Mouse (Mus musculus) intestine, postnatal 0 days (tissue): Measurements from ENCODE around the gene Olfr545. TPM values are rescaled to one million over a fixed set of nuclear protein-coding genes. Genes with fewer than 3 reads are reported as not detected.
A peak's percentile ranks its signal among the peaks of the same experiment; 100 is the strongest.

Source experiments
- ATAC-seq: fragments of 200-750 bp; cut with Nextera tagmentation; 2 replicates; pipeline ENCODE4 v1.8.0; 2017; ENCODE audit warnings: mild to moderate bottlenecking, moderate TSS enrichment, moderate library complexity
- H3K27ac ChIP-seq: fragments of 300-500 bp; sonication (generic); 2 replicates; pipeline ENCODE4 v1.5.1; 2014; ENCODE audit warnings: mild to moderate bottlenecking, low read depth, low read length, moderate library complexity
- H3K27me3 ChIP-seq: fragments of 300-500 bp; sonication (generic); replicated peaks from 2 replicates; pipeline ENCODE4 v1.6.1; 2014; ENCODE audit warnings: low read length, mixed read lengths; ENCODE audit not compliant: control insufficient read depth, insufficient read depth
- H3K36me3 ChIP-seq: fragments of 300-500 bp; sonication (generic); 2 replicates; pipeline ENCODE4 v1.6.1; 2014; ENCODE audit warnings: mild to moderate bottlenecking, moderate library complexity; ENCODE audit not compliant: control insufficient read depth, insufficient read depth
- H3K4me1 ChIP-seq: fragments of 300-500 bp; sonication (generic); replicated peaks from 2 replicates; pipeline ENCODE4 v1.6.1; 2014; ENCODE audit warnings: antibody characterized with exemption, low read length, mixed read lengths; ENCODE audit not compliant: control insufficient read depth, insufficient read depth
- H3K4me2 ChIP-seq: fragments of 300-500 bp; sonication (generic); replicated peaks from 2 replicates; pipeline ENCODE4 v1.6.1; 2014; ENCODE audit warnings: low read depth, mild to moderate bottlenecking, moderate library complexity
- H3K4me3 ChIP-seq: fragments of 300-500 bp; sonication (generic); 2 replicates; pipeline ENCODE4 v1.5.1; 2014; ENCODE audit warnings: low read depth, low read length
- H3K9ac ChIP-seq: fragments of 300-500 bp; sonication (generic); 2 replicates; pipeline ENCODE4 v1.6.1; 2014; ENCODE audit warnings: mild to moderate bottlenecking, low read depth, low read length
- H3K9me3 ChIP-seq: fragments of 300-500 bp; sonication (generic); 2 replicates; pipeline ENCODE4 v1.6.1; 2016; ENCODE audit warnings: mixed run types; ENCODE audit not compliant: control insufficient read depth
- CTCF ChIP-seq: sonication (generic); IDR thresholded peaks from 2 replicates; pipeline ENCODE4 v1.5.1; 2016; ENCODE audit warnings: low read depth, mild to moderate bottlenecking, control low read depth, antibody characterized with exemption, moderate library complexity
- WGBS: fragments of 180-500 bp; shearing (Covaris S2); extraction: QIAGEN DNeasy Blood & Tissue Kit; methylation state at CpG from one replicate; pipeline ENCODE4 v1.1.7; 2014; 5-methylcytosine and 5-hydroxymethylcytosine counted together
- polyA plus RNA-seq: library from polyadenylated mRNA; unstranded; fragments of >200 nt; fragmentation: Nextera tagmentation; extraction: Ambion mirVana; gene quantifications from 2 replicates; pipeline ENCODE4 v1.2.1, GENCODE M21; 2015

Gene Olfr545
- polyA plus RNA-seq, 1 experiment from 2014 or later = not detected

DNA sequence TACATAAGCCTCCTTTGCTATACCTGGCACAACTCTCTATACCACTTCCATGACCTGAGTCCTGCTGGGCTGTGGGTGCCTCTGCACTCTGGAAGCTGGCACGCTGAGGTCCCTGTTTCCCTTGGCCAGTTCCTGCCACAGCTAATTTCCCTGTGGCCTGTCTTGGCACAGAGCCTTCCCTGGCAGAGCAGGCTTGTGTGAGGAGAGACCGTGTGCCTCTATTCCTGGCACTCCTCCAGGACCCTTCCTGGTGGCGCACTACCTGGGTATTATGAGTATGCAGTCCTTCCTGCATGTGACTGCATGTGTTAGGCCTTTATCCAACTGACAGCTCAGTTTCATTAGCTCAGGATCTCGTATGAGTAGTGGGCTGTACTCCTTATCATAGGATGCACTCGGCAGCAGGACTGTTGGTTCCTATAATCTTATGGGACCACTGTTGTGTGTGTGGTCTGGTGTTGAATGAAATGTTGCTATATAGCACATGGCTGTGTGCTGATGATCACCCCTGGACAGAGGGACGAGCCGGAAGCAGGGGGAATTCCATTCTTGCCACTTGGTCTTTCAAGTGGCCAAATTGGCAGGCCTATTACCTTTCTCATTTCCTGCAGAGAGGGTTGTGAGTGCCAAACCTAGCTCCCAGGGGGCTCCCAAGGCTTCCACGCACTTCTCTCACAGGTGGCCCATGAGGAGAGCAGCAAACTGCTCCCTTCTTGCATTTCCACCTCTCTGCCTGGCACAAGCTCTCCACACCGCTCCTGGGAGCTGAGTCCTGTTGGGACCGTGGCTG, 17.1 kb upstream of the Olfr545 start:
- Histone ChIP-seq H3K36me3 (no peaks in the 10 kb centered on the region), H3K4me2 (no peak overlapping the region), H3K4me3 (no peak overlapping the region), H3K9ac (no peak overlapping the region), H3K9me3 (no peaks in the 10 kb centered on the region), H3K27ac (no peak overlapping the region), H3K4me1 (no peaks in the 10 kb centered on the region), H3K27me3 (peaks cover 2% of the 10 kb centered on the region; the same call in 1 of the 2 replicates)
- 79% methylated on average over 10 of the region's 10 CpGs for WGBS
- ATAC-seq = no peak
- no peak for TF ChIP-seq CTCF

DNA sequence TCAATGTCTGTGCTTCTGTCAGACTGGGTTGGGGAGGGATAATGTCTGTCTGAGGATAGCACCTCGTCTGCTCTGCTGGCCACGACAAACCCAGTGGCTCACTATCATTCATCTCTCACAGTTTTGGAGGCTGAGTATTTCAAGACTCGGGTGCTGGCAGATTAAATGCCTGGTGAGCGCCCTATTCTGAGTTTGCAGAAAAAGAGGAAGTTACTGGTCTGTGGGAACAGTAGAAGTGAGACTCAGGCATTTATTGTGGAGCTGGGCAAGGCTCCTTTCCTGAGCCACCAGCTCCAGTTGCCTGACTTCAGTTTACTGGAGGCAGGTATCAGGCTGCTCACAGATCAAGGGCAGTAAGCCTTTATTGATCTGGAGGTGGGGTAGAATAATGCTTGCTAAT, 14.8 kb upstream of the Olfr545 start:
- no peak overlapping the region for H3K4me2 ChIP-seq
- H3K4me3 ChIP-seq = no peak overlapping the region
- H3K27ac ChIP-seq = no peak overlapping the region
- no peak for TF ChIP-seq CTCF
- no peak for ATAC-seq
- no peaks in the 10 kb centered on the region for H3K4me1 ChIP-seq
- no peaks in the 10 kb centered on the region for H3K9me3 ChIP-seq
- no peak overlapping the region for H3K9ac ChIP-seq
- 76% methylated on average over 4 of the region's 4 CpGs for WGBS
- H3K27me3 ChIP-seq = peaks cover 2% of the 10 kb centered on the region; the same call in 1 of the 2 replicates
- no peaks in the 10 kb centered on the region for H3K36me3 ChIP-seq

GRCm38 (mm10) chr7:102512814-102513435, 13.6 kb upstream of the Olfr545 start:
- Histone ChIP-seq H3K27me3 (peaks cover 2% of the 10 kb centered on the region; the same call in 1 of the 2 replicates), H3K36me3 (no peaks in the 10 kb centered on the region), H3K9ac (peak overlapping the region; percentile 50), H3K4me1 (no peaks in the 10 kb centered on the region), H3K27ac (no peak overlapping the region), H3K4me3 (peak overlapping the region; percentile 43), H3K4me2 (peak overlapping the region; percentile 80), H3K9me3 (no peaks in the 10 kb centered on the region)
- WGBS = under 1% methylated on average over 54 of the region's 54 CpGs
- peak; percentile 86 for ATAC-seq
- peak; percentile 90 for TF ChIP-seq CTCF

DNA sequence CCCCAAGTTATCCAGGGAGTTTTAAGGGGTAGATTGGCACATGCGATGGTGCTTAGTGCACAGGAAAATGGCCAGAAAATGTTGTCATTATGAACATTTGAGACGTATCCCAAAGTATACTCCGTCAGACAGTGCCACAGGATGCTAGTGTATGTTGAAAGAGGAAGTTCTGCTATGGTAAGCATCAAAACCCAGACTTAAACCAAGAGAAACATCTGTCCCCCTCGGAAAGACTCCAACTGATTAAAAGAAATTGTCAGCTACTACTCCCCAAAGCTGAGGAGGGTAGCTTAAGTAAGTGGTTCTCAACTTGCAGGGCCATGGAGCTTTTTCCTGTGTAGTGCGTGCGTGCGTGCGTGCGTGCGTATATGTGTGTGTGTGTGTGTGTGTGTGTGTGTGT, 12.6 kb upstream of the Olfr545 start:
- no peak overlapping the region for H3K4me3 ChIP-seq
- 87% methylated on average over 10 of the region's 10 CpGs for whole genome bisulfite sequencing
- no peaks in the 10 kb centered on the region for H3K9me3 ChIP-seq
- H3K4me1 ChIP-seq = no peaks in the 10 kb centered on the region
- TF ChIP-seq CTCF = no peak
- H3K36me3 ChIP-seq = no peaks in the 10 kb centered on the region
- no peak overlapping the region for H3K4me2 ChIP-seq
- no peak overlapping the region for H3K9ac ChIP-seq
- no peak overlapping the region for H3K27ac ChIP-seq
- H3K27me3 ChIP-seq = peaks cover 2% of the 10 kb centered on the region; the same call in 1 of the 2 replicates
- no peak for ATAC-seq

DNA sequence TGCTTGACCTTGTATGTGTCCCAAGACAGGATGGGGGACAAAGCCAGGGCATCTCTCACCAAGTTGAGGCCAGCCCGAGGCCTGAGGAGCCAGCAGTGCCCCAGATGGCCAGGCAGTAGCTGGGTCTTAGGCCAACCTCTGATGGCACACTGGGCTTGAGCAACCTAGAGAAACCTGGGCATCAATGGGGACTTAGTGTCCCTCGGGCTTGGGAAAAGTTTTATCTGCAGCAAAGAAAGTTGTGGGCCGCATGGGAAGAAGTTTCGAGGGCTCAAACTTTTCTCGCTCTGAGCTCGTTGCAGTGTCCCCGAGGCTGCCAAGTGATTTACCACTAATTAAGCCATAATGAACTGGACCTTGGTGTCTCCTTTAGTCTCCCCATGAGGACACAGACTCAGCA, 10.4 kb upstream of the Olfr545 start:
- TF ChIP-seq CTCF = no peak
- Histone ChIP-seq H3K4me2 (no peak overlapping the region), H3K4me3 (no peak overlapping the region), H3K36me3 (no peaks in the 10 kb centered on the region), H3K27ac (no peak overlapping the region), H3K27me3 (peaks cover 2% of the 10 kb centered on the region; the same call in 1 of the 2 replicates), H3K9ac (no peak overlapping the region), H3K4me1 (no peaks in the 10 kb centered on the region), H3K9me3 (no peaks in the 10 kb centered on the region)
- 81% methylated on average over 7 of the region's 7 CpGs for WGBS
- ATAC-seq = no peak

DNA sequence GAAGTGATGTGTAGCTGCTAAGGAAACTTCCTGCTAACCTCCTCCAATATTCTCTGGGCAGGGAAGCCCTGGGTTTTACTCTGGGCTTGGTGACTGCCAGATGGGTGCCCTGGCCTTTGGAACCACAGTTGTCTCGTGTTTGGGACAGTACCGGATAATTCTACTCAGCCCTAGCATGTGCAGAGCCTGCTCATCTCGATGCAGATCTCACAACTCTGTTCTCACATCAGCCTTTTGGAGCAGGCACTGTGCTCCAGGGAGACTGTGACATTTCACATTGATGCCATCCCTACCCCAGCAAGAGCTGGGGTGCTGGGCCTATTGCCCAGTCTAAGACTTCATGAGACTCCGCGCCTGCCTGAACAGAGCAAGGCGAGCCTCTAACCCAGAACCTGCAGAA, 9.3 kb upstream of the Olfr545 start:
- Histone ChIP-seq H3K36me3 (no peaks in the 10 kb centered on the region), H3K27me3 (no peaks in the 10 kb centered on the region; the same call in 1 of the 2 replicates), H3K4me3 (no peak overlapping the region), H3K4me1 (no peaks in the 10 kb centered on the region), H3K9ac (no peak overlapping the region), H3K27ac (no peak overlapping the region), H3K4me2 (no peak overlapping the region), H3K9me3 (no peaks in the 10 kb centered on the region)
- WGBS = 88% methylated on average over 6 of the region's 6 CpGs
- TF ChIP-seq CTCF = no peak
- ATAC-seq = no peak
